Mouse (Mus musculus): ENCODE measurements around the gene Ttc14. TPM values are rescaled to one million over a fixed set of nuclear protein-coding genes. Genes with fewer than 3 reads are reported as not detected.

The Ttc14 gene
- 10 to 100 TPM; 64.7 to 85.1 TPM for total RNA-seq (2021)
- long read RNA-seq, full-length matches to known transcripts: 24 of 40 reads
- long read RNA-seq, partial matches to known transcripts: 4 of 40 reads
- long read RNA-seq, other reads (novel, unspliced or antisense): 12 of 40 reads

GRCm38 (mm10) chr3:33799617-33800512 lies at the start of gene Ttc14:
TSS of gene Ttc14 (plus strand) at chr3:33799832.
- peak; percentile 97 to 98 for DNase-seq (ENCODE audit: low spot score in 2 of 2)

GRCm38 (mm10) chr3:33790975-33791374 lies 8.7 kb upstream of the Ttc14 start:
- DNase-seq (ENCODE audit: low spot score in 2 of 2): no peak

GRCm38 (mm10) chr3:33800513-33800820 lies 835 bp downstream of the Ttc14 start:
- no peak for DNase-seq (ENCODE audit: low spot score in 2 of 2)

GRCm38 (mm10) chr3:33807151-33807550 lies 7.5 kb downstream of the Ttc14 start:
- no peak for DNase-seq (ENCODE audit: low spot score in 2 of 2)

- peak in 1 of 2 experiments; percentile 40 for DNase-seq (ENCODE audit: low spot score in 2 of 2)
Measured at GRCm38 (mm10) chr3:33824135-33824946, 24.7 kb downstream of the Ttc14 start.

- no peak for DNase-seq (ENCODE audit: low spot score in 2 of 2)
Measured at GRCm38 (mm10) chr3:33832351-33832750, 32.7 kb downstream of the Ttc14 start.

GRCm38 (mm10) chr3:33836576-33836975 lies 36.9 kb downstream of the Ttc14 start:
- no peak for DNase-seq (ENCODE audit: low spot score in 2 of 2)

- no peak for DNase-seq (ENCODE audit: low spot score in 2 of 2)
Measured at GRCm38 (mm10) chr3:33838877-33839276, 39.2 kb downstream of the Ttc14 start.

GRCm38 (mm10) chr3:33843801-33844632 lies 44.4 kb downstream of the Ttc14 start, which contains the start of gene Ccdc39:
TSS of gene Ccdc39 (minus strand) at chr3:33844310.
- peak; percentile 73 to 77 for DNase-seq (ENCODE audit: low spot score in 2 of 2)

- no peak for DNase-seq (ENCODE audit: low spot score in 2 of 2)
Measured at GRCm38 (mm10) chr3:33846639-33847038, 47.0 kb downstream of the Ttc14 start.

GRCm38 (mm10) chr3:33850856-33851255 lies 51.2 kb downstream of the Ttc14 start:
- DNase-seq (ENCODE audit: low spot score in 2 of 2): no peak

GRCm38 (mm10) chr3:33853062-33853461 lies 53.4 kb downstream of the Ttc14 start:
- DNase-seq (ENCODE audit: low spot score in 2 of 2): peak in 1 of 2 experiments; percentile 19

GRCm38 (mm10) chr3:33858939-33859338 lies 59.3 kb downstream of the Ttc14 start:
- DNase-seq (ENCODE audit: low spot score in 2 of 2): no peak

GRCm38 (mm10) chr3:33864000-33864540 lies 64.4 kb downstream of the Ttc14 start:
- DNase-seq (ENCODE audit: low spot score in 2 of 2): no peak

Other genes with a start within 250 kb of the Ttc14 start
- 10 to 100 TPM; 34.8 to 39.2 TPM for gene Ccdc39, start 44.5 kb downstream of the Ttc14 start, total RNA-seq (2021)
- 10 to 100 TPM; 75.1 to 77.3 TPM for gene Fxr1, start 220.1 kb downstream of the Ttc14 start, total RNA-seq (2021)